Mouse (Mus musculus) ES-Bruce4 (cell line): Measurements from ENCODE around the gene Rere. TPM values are rescaled to one million over a fixed set of nuclear protein-coding genes. Genes with fewer than 3 reads are reported as not detected.

Source experiments
- H3K27ac ChIP-seq: 2 replicates; pipeline ENCODE4 v1.5.1; 2012; ENCODE audit warnings: low read length, inconsistent platforms; ENCODE audit not compliant: insufficient read depth
- H3K27me3 ChIP-seq: 2 replicates; pipeline ENCODE4 v1.6.1; 2012; ENCODE audit warnings: mild to moderate bottlenecking, low read length, inconsistent platforms; ENCODE audit not compliant: control insufficient read depth, poor library complexity, insufficient read depth, severe bottlenecking
- H3K36me3 ChIP-seq: 2 replicates; pipeline ENCODE4 v1.6.1; 2012; ENCODE audit warnings: inconsistent platforms, mild to moderate bottlenecking, low read length, moderate library complexity; ENCODE audit not compliant: control insufficient read depth, poor library complexity, insufficient read depth, severe bottlenecking
- H3K4me1 ChIP-seq: one replicate; pipeline ENCODE4 v1.8.1; 2011; ENCODE audit warnings: low read length; ENCODE audit not compliant: control insufficient read depth, insufficient read depth
- H3K4me3 ChIP-seq: 2 replicates; pipeline ENCODE4 v1.5.1; 2011; ENCODE audit warnings: low read depth, mild to moderate bottlenecking, low read length
- H3K9ac ChIP-seq: 2 replicates; pipeline ENCODE4 v1.6.1; 2012; ENCODE audit warnings: low read depth, mild to moderate bottlenecking, inconsistent platforms; ENCODE audit not compliant: poor library complexity, severe bottlenecking
- H3K9me3 ChIP-seq: replicated peaks from 2 replicates; pipeline ENCODE4 v1.6.1; 2012; ENCODE audit warnings: mild to moderate bottlenecking, low read length, inconsistent platforms; ENCODE audit not compliant: control insufficient read depth, poor library complexity, insufficient read depth, severe bottlenecking
- CTCF ChIP-seq: IDR thresholded peaks from one replicate; pipeline ENCODE4 v1.8.1; 2011; ENCODE audit warnings: low read depth, low read length
- EP300 ChIP-seq: IDR thresholded peaks from 2 replicates; pipeline ENCODE4 v1.6.1; 2011; ENCODE audit warnings: low read depth, low read length; ENCODE audit not compliant: insufficient read depth
- POLR2A ChIP-seq: IDR thresholded peaks from one replicate; pipeline ENCODE4 v1.8.1; 2011; ENCODE audit warnings: low read length; ENCODE audit not compliant: insufficient read depth
- polyA plus RNA-seq: library from polyadenylated mRNA; stranded (reverse); fragments of >200 nt; gene quantifications from 2 replicates; pipeline ENCODE4 v1.2.4, GENCODE M21; 2011; ENCODE audit warnings: low read depth; ENCODE audit not compliant: missing spikeins, insufficient read depth, insufficient read length

The Rere gene
- polyA plus RNA-seq, 1 experiment: 77.3 TPM

DNA sequence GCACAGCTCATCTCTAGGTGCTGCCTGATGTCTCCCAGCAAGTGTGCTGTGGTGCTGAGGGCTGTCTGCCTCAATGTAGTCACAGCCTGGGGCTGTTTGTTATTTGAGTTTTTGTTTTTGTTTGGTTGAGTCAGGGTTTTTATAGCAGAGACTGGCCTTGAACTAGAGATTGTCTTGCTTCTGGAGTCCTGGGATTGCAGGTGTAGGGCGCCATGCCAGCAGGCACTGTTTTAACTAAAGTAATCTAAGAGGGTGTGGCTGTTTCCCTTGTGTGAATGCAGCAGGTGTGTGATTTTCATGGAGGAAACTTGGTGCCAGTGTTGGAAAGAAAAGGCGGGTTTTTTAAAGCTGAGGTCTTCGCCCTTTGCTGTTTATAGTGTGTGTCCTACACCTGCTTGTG is 296.6 kb downstream of the Rere start:
- Histone ChIP-seq H3K27ac (no peak overlapping the region), H3K36me3 (no peaks in the 10 kb centered on the region), H3K27me3 (no peaks in the 10 kb centered on the region), H3K9ac (no peak overlapping the region), H3K4me1 (peaks cover 1% of the 10 kb centered on the region), H3K9me3 (no peaks in the 10 kb centered on the region), H3K4me3 (no peak overlapping the region)
- TF ChIP-seq POLR2A (no peak), EP300 (no peak), CTCF (no peak)

DNA sequence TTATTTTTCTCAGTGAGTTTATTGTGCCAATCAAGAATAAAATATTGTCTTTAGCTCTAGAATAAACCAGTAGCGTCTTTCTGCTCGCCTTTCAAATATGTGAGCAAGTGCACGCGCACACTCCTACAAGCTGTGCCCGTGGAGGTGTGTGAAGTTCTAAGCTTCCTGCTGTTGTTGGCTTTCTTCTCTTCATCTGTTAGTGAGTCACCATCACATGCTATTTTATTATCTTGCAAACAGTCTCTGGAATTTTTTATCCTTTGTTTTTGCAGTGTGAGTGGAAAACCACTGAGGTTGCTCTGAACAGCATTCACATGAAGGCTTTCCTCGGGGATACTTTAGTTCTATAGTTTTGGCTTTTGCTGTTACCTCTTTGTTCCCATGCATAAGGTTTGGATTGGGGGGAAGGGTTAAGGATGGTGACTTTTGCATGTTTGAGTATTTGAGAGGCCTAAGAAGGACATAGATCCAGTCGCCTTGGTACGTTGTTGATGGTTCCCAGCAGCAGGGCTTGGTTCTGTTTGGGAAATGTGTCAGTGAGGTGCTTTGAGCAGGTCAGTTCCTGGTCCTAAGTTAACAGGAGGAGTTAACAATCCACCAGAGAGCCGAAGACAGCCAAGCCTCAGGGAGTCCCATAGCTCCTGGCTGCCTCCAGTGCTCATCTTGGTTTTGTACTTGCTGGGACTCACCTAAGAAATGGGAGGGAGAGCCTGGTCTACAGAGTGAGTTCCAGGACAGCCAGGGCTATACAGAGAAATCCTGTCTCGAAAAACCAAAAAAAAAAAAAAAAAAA is 300.7 kb downstream of the Rere start:
- TF ChIP-seq POLR2A (no peak), EP300 (no peak), CTCF (no peak)
- Histone ChIP-seq H3K36me3 (no peaks in the 10 kb centered on the region), H3K9ac (no peak overlapping the region), H3K4me1 (peaks cover 1% of the 10 kb centered on the region), H3K4me3 (no peak overlapping the region), H3K27ac (no peak overlapping the region), H3K9me3 (no peaks in the 10 kb centered on the region), H3K27me3 (no peaks in the 10 kb centered on the region)

DNA sequence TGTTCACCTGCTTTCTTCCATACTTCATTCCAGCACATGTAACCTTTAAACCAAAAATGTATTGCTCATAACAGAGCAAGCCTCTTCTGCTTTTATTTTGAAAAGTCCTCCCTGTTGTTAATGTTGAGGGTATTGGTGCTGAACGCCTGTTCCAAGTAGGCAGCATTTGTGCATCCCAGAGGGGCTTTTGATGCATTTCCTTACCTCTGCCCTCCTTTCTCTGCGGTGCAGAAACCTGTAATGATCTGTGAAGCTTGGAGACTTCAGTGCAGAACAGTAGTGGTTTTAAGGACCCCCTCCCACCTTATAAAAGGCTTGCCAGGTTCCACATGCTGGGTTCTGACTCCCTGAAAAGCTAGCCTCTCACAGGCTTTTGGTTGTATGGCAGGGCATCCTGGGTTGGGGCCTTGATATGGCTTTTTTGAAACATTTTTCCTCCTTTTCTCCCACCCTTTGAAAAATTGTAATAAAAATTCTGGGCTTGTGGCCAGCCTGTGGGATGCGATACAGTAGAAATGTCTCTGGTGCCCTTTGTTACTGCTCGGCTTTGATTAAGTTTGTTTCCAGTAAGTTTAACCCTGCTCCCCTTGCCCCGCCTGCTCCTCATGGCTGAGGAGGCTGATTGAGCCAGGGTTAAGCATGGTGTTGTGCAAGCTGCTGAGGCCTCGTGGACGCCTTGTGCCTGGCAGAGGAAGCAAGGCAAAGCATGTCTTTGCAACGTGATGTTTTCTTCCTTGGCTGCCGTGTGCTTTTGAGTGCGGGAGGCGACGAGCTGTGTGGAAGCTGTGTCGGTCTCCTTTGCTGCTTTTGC is 301.7 kb downstream of the Rere start:
- Histone ChIP-seq H3K9me3 (no peaks in the 10 kb centered on the region), H3K27ac (no peak overlapping the region), H3K4me3 (0 out of 2 replicates have a peak overlapping the region, but pooled peaks have one; percentile 9), H3K4me1 (no peaks in the 10 kb centered on the region), H3K27me3 (no peaks in the 10 kb centered on the region), H3K36me3 (no peaks in the 10 kb centered on the region), H3K9ac (no peak overlapping the region)
- TF ChIP-seq CTCF: no peak

DNA sequence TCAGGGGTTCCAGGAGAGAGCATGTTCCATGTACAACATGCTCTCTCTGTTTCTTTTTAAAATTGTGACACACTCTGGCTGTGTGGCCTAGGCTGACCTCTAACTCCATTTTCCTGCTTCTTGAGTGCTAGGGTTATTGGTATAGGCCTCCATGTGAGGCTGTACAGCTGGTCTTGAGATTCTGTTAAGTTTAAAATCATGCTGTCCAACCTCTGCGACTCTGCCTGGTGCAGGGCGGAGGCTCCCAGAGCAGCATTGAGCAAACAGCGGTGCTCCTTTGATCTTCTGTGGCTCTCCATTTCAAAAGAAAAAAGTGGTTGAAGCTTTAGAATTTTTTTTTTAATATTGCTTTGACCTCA is 302.3 kb downstream of the Rere start:
- H3K27me3 ChIP-seq: no peaks in the 10 kb centered on the region
- H3K9ac ChIP-seq: no peak overlapping the region
- H3K27ac ChIP-seq: no peak overlapping the region
- no peak overlapping the region for H3K4me3 ChIP-seq
- H3K36me3 ChIP-seq: no peaks in the 10 kb centered on the region
- H3K9me3 ChIP-seq: no peaks in the 10 kb centered on the region
- no peaks in the 10 kb centered on the region for H3K4me1 ChIP-seq
- TF ChIP-seq POLR2A (no peak), CTCF (no peak), EP300 (no peak)

DNA sequence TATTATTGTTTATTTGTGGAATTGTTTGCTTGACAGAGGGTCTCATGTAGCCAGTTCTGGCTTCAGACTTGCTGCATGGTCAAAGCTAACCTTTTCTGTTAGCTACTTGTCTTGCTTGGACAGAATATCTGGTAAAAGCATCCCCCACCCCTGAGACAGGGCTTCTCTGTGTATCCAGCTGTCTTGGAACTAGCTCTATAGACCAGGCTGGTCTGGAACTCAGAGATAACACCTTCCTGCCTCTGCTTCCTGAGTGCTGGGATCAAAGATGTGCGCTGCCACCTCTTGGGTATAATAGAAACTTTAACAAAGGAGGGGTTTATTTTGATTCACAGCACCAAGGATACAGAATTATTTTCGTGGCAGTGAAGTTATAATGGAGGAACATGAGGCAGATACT is 304.4 kb downstream of the Rere start:
- no peak overlapping the region for H3K27ac ChIP-seq
- no peaks in the 10 kb centered on the region for H3K9me3 ChIP-seq
- H3K9ac ChIP-seq: no peak overlapping the region
- no peaks in the 10 kb centered on the region for H3K36me3 ChIP-seq
- no peak overlapping the region for H3K4me3 ChIP-seq
- no peak for TF ChIP-seq EP300
- TF ChIP-seq CTCF: no peak
- TF ChIP-seq POLR2A: no peak
- no peaks in the 10 kb centered on the region for H3K4me1 ChIP-seq
- H3K27me3 ChIP-seq: no peaks in the 10 kb centered on the region

DNA sequence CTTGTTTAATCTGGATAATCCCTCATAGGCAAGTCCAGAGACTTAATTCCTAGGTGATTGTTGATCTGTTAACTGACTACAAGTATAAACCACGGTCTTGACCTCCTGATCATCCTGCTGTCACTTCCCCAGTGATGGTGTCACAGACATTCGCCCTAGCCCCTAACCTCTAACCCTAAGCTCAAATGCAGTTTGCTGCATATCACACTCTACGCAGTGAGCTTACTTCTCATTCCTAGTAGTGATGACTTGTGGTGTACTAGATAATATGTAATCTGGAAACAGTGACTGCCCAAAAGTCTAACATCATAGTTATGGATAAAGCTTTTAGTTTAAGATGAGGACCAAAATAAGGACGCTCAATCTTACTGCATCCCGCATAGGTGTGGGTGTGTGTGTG is 304.8 kb downstream of the Rere start:
- Histone ChIP-seq H3K27ac (no peak overlapping the region), H3K9ac (no peak overlapping the region), H3K36me3 (no peaks in the 10 kb centered on the region), H3K4me1 (no peaks in the 10 kb centered on the region), H3K9me3 (no peaks in the 10 kb centered on the region), H3K4me3 (no peak overlapping the region), H3K27me3 (no peaks in the 10 kb centered on the region)
- no peak for TF ChIP-seq CTCF
- no peak for TF ChIP-seq POLR2A
- no peak for TF ChIP-seq EP300
